Mouse (Mus musculus) Patski (cell line): ENCODE data around the gene Crlf1. TPM values are rescaled to one million over a fixed set of nuclear protein-coding genes. Genes with fewer than 3 reads are reported as not detected.

Experiments used
- ATAC-seq: fragments of 100-300 bp; one replicate; pipeline ENCODE4 v1.8.0; 2021
- CTCF ChIA-PET: fragments of 350-600 bp; sonication (Branson Sonifier 250); formaldehyde crosslinking; loops from one replicate; lab custom pipeline; 2022; ENCODE audit warnings: inconsistent platforms; lab: Charles Lee
- POLR2A ChIA-PET: fragments of 350-600 bp; sonication (Branson Sonifier 250); formaldehyde crosslinking; loops from one replicate; lab custom pipeline; 2022; ENCODE audit warnings: antibody characterized with exemption, inconsistent platforms; lab: Charles Lee
- DNase-seq: peaks from one replicate; pipeline ENCODE4 v3.0.0-alpha.2; 2011; ENCODE audit warnings: low read depth, low spot score
- H3K27me3 ChIP-seq: fragments of 371-371 bp; one replicate; pipeline ENCODE4 v1.5.1; 2021
- CTCF ChIP-seq: fragments of 100-300 bp; IDR thresholded peaks from one replicate; pipeline ENCODE4 v1.5.1; 2021
- in situ Hi-C: fragments of 300-500 bp; cut with MboI; formaldehyde crosslinking; loops from 3 replicates; pipeline ENCODE4 v1.11.1; 2018; ENCODE audit warnings: low pct_unique_long_range_greater_than_20kb, mixed read lengths
- polyA plus RNA-seq: library from polyadenylated mRNA; unstranded; gene quantifications from one replicate; pipeline ENCODE4 v1.2.3, GENCODE M21; 2021

Gene Crlf1
- polyA plus RNA-seq, 1 experiment from 2014 or later = 29.4 TPM

GRCm38 (mm10) chr8:70500386-70501301 is 7.7 kb downstream of the Crlf1 start:
- ChIA-PET POLR2A (interaction anchor here (0.5 kb wide), 1 partner anchor 406 kb away, joined by 5 read pairs; no protein-coding TSS in a partner anchor), CTCF (interaction anchor here (0.9 to 1.0 kb wide), 2 partner anchors 53 to 117 kb away, joined by 3 to 7 read pairs; no protein-coding TSS in a partner anchor)
- no peaks in the 10 kb centered on the region for H3K27me3 ChIP-seq
- no peak for DNase-seq
- in situ Hi-C loops = loop anchor here (5.0 kb wide), 2 partner anchors 88 to 123 kb away; no protein-coding TSS in a partner anchor
- no peak for ATAC-seq
- no peak for TF ChIP-seq CTCF

GRCm38 (mm10) chr8:70501820-70502529 is 9.0 kb downstream of the Crlf1 start:
- in situ Hi-C loops = loop anchor here (5.0 kb wide), 2 partner anchors 90 to 125 kb away; no protein-coding TSS in a partner anchor
- ChIA-PET CTCF (interaction anchor here (1.4 kb wide), 1 partner anchor 53 kb away, joined by 4 read pairs; no protein-coding TSS in a partner anchor), POLR2A (no interaction called here)
- no peak for DNase-seq
- H3K27me3 ChIP-seq = no peaks in the 10 kb centered on the region
- no peak for TF ChIP-seq CTCF
- no peak for ATAC-seq

- no peak for TF ChIP-seq CTCF
- ATAC-seq (no peak), DNase-seq (no peak)
- POLR2A ChIA-PET = no interaction called here
- no peaks in the 10 kb centered on the region for H3K27me3 ChIP-seq
- in situ Hi-C loops = loop anchor here (5.0 kb wide), 2 partner anchors 90 to 125 kb away; no protein-coding TSS in a partner anchor
- CTCF ChIA-PET = interaction anchor here (1.0 to 3.0 kb wide), 3 partner anchors 53 to 119 kb away, joined by 3 to 18 read pairs (median 4); no protein-coding TSS in a partner anchor
Measured at GRCm38 (mm10) chr8:70502540-70502939, 9.6 kb downstream of the Crlf1 start.

GRCm38 (mm10) chr8:70503062-70503750 is 10.2 kb downstream of the Crlf1 start:
- H3K27me3 ChIP-seq = no peaks in the 10 kb centered on the region
- POLR2A ChIA-PET = interaction anchor here (0.6 to 1.4 kb wide), 4 partner anchors 87 to 200 kb away, joined by 3 to 4 read pairs (median 3); no protein-coding TSS in a partner anchor

GRCm38 (mm10) chr8:70504291-70504716 is 11.3 kb downstream of the Crlf1 start:
- H3K27me3 ChIP-seq = no peaks in the 10 kb centered on the region
- ATAC-seq (no peak), DNase-seq (no peak)
- no peak for TF ChIP-seq CTCF
- ChIA-PET POLR2A (interaction anchor here (1.3 to 1.4 kb wide), 3 partner anchors 82 to 120 kb away, joined by 3 to 4 read pairs (median 4); no protein-coding TSS in a partner anchor), CTCF (interaction anchor here (0.8 to 3.0 kb wide), 21 partner anchors 9 to 187 kb away, joined by 3 to 18 read pairs (median 4); partner anchors contain the start of gene Upf1)
- in situ Hi-C loops = loop anchor here (5.0 kb wide), 2 partner anchors 92 to 127 kb away; no protein-coding TSS in a partner anchor

More at GRCm38 (mm10) chr8:70503062-70503750, 10.2 kb downstream of the Crlf1 start:
- no peak for ATAC-seq
- in situ Hi-C loops = loop anchor here (5.0 kb wide), 2 partner anchors 91 to 126 kb away; no protein-coding TSS in a partner anchor
- CTCF ChIA-PET = interaction anchor here (0.8 to 3.0 kb wide), 9 partner anchors 48 to 119 kb away, joined by 3 to 18 read pairs (median 3); no protein-coding TSS in a partner anchor
- DNase-seq = no peak
- no peak for TF ChIP-seq CTCF

GRCm38 (mm10) chr8:70504851-70505250 is 11.9 kb downstream of the Crlf1 start:
- H3K27me3 ChIP-seq = no peaks in the 10 kb centered on the region
- DNase-seq = no peak
- TF ChIP-seq CTCF = no peak
- ChIA-PET POLR2A (interaction anchor here (1.1 to 1.3 kb wide), 2 partner anchors 81 to 129 kb away, joined by 3 to 4 read pairs; no protein-coding TSS in a partner anchor), CTCF (interaction anchor here (0.6 to 3.0 kb wide), 25 partner anchors 9 to 170 kb away, joined by 3 to 18 read pairs (median 4); partner anchors contain the start of gene Upf1)
- in situ Hi-C loops = loop anchor here (5.0 kb wide), 2 partner anchors 93 to 128 kb away; no protein-coding TSS in a partner anchor
- no peak for ATAC-seq

- TF ChIP-seq CTCF = no peak
- in situ Hi-C loops = no loop called here
- no peaks in the 10 kb centered on the region for H3K27me3 ChIP-seq
- peak; percentile 9 for ATAC-seq
- POLR2A ChIA-PET = interaction anchor here (0.9 to 1.6 kb wide), 6 partner anchors 122 to 160 kb away, joined by 3 to 5 read pairs (median 4); partner anchors contain the start of gene Upf1
- DNase-seq = no peak
- CTCF ChIA-PET = interaction anchor here (0.8 to 3.0 kb wide), 18 partner anchors 20 to 165 kb away, joined by 3 to 18 read pairs (median 4); partner anchors contain the start of gene Upf1
Measured at GRCm38 (mm10) chr8:70505698-70506327, 12.9 kb downstream of the Crlf1 start.

- CTCF ChIA-PET = interaction anchor here (1.2 to 2.5 kb wide), 6 partner anchors 13 to 153 kb away, joined by 3 to 14 read pairs (median 6); partner anchors contain the start of genes Crtc1 and Upf1
- no peaks in the 10 kb centered on the region for H3K27me3 ChIP-seq
- no peak for TF ChIP-seq CTCF
- in situ Hi-C loops = no loop called here
- DNase-seq = peak; percentile 56
- peak; percentile 77 for ATAC-seq
- POLR2A ChIA-PET = interaction anchor here (0.7 to 1.6 kb wide), 9 partner anchors 21 to 231 kb away, joined by 3 to 6 read pairs (median 4); partner anchors contain the start of genes Fkbp8, Kxd1 and Upf1
Measured at GRCm38 (mm10) chr8:70506328-70507026, 13.5 kb downstream of the Crlf1 start, which contains the start of gene Rex1bd. Gene Rex1bd, minus strand, starts transcription at chr8:70506752.
